Mouse (Mus musculus) lung, postnatal 4 days (tissue): ENCODE results near the gene Tarbp2.
A peak's percentile ranks its signal among the peaks of the same experiment; 100 is the strongest.

ENCODE experiments used
- DNase-seq, 2 experiments: peaks; one replicate each; pipeline ENCODE4 v3.0.0; 2021

The Tarbp2 gene

DNA sequence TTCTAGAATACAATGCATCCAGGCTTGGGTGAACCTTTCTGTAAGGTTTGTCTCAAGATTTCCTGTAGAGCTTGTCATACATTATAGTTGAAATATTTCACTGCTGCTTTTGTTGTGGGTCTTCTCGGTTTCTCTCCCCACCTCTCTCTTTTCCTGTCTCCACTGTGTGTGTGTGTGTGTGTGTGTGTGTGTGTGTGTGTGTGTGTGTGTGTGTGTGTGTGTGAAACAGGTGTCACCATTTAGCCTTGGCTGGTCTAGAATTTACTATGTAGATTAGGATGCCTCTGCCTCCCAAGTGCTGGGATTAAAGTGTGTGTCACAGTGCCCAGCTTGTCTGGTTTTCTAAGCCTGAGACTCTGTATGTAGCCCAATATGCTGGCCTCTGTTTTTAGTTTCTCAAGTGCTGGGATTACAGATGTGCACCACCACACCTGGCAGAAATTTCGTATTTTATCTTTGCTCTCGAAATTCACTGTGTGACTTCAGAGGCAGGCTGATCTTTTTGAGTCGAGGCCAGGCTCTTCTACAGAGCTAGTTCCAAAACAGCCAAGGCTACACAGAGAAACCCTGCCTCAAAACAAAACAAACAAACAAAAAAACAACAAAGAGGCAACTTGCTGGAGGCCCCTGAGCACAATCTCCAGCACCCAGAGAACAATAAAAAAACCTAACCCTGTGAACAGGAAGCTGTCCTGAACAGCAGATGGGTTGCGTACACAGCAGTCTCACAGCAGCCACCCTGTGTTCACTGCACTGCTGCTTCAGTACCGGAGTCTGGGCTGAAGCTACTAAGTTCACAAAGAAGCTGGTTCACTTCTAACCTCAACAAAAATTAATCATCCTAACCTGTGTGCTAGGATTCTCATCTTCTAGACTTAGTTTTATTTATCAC, 8.4 kb downstream of the Tarbp2 start:
- no peak for DNase-seq

DNA sequence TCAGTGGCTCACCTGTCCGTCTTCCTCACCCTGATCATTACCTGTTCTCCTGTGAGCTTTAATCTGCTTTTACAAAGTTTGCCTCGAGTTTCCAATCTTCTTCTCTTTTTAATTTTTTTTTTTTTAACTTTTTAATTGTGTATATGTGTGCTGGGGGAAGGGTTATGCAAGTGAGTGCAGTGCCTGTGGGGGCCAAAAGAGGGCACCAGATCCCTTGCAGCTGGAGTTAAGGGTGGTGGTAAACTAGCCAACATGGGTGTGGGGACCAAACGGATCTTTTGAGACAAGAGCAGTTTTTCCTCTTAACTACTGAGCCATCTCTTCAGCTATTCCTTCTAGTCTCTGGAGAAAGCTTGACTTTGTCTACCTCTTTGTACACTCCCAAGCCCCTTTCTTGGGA, 9.9 kb downstream of the Tarbp2 start:
- DNase-seq, result no peak

- DNase-seq, result no peak
Measured at GRCm38 (mm10) chr15:102528396-102528795, 10.4 kb downstream of the Tarbp2 start.

DNA sequence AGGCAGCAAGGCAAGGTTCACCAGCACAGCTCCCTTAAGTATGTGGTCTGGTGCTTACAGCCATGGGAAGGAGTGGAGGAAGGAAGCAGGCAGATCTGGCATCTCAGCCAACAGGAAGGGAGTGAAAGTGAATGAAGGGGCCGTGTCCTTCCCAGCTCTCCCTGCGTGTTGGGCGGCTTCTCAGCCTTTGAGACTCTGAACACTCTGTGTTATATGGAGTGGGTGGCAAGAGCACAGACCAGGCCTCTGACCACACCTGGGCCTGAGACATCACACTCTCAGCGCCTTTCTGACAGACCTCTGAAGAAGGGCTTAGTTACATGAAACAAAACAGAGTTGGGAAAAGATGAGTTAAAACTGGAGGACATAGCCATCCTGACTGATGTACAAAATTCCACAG, 12.6 kb downstream of the Tarbp2 start:
- no peak for DNase-seq

GRCm38 (mm10) chr15:102531586-102531985, 13.6 kb downstream of the Tarbp2 start:
- DNase-seq, result no peak

DNA sequence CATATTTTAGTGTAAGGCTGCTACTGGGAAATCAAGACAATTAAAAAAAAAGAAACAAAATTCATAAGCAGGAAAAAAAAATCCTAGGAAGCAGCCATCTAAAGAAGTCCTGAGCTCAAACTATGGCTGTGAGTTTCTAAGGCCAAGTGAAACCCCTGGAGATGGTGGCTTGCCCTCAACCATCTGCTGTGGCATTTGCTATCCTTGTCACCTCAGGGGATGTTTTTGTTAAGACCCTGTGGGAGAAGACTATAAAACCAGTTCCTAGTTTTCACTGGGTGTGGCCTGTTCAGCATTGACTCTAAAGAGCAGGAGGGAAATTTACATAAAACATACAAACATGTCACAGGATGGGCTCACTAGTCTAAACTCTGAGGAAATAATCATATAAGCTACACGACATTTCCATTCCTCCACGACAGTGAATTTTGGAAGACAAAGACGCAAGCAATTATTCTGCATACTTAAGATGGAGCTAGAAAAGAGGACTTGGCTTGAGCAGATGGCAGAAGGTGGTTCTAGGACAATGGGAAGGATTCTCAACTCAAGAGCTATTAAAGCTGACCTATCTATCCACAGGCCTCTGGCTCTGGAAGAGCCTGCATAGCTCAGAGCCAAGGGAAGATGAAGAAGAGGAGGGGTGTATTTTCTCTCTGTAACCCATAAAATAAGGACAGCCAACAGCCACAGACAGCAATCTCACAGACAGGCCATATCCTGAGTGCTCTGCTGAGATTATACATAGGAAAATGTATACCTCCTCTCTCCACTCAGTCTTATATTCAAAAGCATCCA, 14.3 kb downstream of the Tarbp2 start:
- no peak for DNase-seq

GRCm38 (mm10) chr15:102533926-102534325, 15.9 kb downstream of the Tarbp2 start:
- no peak for DNase-seq

DNA sequence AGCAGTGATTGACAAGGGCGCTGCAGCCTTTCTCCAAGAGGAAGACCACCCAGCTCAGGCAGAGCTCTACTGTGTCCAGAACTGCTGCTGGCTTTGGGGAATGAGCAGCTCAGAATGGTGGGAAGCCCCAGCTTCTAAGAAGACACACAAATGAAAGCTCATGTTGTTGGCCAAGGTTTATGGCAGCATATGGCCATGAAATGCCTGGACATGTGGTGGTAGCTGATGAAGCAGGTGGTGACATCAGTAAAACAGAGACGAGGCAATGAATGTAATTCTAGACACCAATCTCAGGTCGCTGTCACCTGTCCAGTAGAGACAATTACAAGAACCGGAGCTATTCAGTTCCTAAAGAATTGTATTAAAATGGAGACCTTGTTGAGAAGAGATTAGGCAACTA, 26.8 kb downstream of the Tarbp2 start:
- no peak for DNase-seq

- DNase-seq, result no peak
Measured at GRCm38 (mm10) chr15:102546246-102546645, 28.3 kb downstream of the Tarbp2 start.

GRCm38 (mm10) chr15:102546677-102547427, 28.9 kb downstream of the Tarbp2 start:
- DNase-seq, result peak; percentile 35 to 62

- DNase-seq, result no peak
Measured at GRCm38 (mm10) chr15:102547478-102547877, 29.5 kb downstream of the Tarbp2 start.

DNA sequence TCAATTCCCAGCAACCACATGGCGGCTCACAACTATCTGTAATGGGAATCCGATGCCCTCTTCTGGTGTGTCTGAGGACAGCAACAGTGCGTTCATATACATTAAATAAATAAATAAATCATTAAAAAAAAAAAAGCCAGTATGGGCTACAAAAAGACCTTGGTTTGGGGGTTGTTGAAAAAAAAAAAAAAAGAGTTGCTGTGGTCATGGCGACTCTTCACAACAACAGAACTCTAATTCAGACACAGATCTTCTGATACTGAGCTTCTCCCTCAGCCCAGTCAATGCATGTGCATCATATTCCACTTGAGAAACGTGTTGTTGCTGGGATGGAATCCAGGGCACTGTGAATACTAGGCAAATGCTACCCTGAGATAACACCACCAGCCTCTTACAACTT, 34.6 kb downstream of the Tarbp2 start:
- DNase-seq, result no peak

- no peak for DNase-seq
Measured at GRCm38 (mm10) chr15:102555581-102555980, 37.6 kb downstream of the Tarbp2 start.

GRCm38 (mm10) chr15:102557580-102557979, 39.6 kb downstream of the Tarbp2 start:
- DNase-seq, result no peak

GRCm38 (mm10) chr15:102562491-102562890, 44.5 kb downstream of the Tarbp2 start:
- DNase-seq, result no peak

- DNase-seq, result no peak
Measured at GRCm38 (mm10) chr15:102563061-102563460, 45.1 kb downstream of the Tarbp2 start.

DNA sequence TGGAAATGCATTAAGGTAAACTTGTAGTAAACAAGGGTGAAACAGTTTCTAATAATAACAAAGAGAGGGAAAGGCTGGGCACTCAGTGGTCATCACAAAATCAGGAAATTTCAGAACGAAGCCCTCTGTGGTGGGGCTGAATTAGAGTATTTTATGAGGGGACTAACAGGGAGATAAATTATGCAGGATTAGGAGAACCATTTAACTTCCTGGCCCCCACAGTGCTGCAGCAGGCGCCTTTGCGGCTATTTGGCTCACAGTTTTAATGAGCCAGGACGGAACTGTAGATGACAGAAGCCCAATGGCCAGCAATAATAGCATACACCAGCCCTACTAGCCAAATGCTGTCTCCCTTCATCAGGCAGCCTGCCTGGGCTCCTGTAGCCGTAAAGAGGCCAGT, 45.7 kb downstream of the Tarbp2 start:
- no peak for DNase-seq

- no peak for DNase-seq
Measured at GRCm38 (mm10) chr15:102567849-102568248, 49.9 kb downstream of the Tarbp2 start.

DNA sequence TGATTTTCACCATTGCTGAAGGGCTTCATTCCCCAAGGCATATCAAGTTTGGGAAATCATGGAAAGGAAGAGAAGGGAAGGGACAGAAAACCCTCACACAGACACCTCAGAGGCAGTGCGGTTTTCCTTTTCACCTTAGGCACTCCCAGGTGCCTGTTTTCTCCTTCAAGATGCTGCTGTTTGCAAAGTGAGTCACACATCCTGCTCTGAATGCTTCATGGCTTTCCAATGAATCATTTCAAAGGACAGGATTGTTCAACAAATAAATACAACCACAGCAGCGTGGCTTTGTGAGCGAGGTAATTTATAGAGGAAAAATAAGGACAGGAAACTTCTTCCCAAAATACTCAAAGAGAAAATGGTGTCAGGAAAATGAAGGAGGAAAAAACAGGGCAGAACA, 54.1 kb downstream of the Tarbp2 start:
- DNase-seq, result no peak
